Mouse (Mus musculus) small intestine, adult 2 months (tissue): Measurements from ENCODE around the gene Itprid1. TPM values are rescaled to one million over a fixed set of nuclear protein-coding genes. Genes with fewer than 3 reads are reported as not detected.

Experiments used
- H3K27ac ChIP-seq: fragments of 200-500 bp; 2 replicates; pipeline ENCODE4 v1.5.1; 2012; ENCODE audit warnings: low read depth, low read length, control low read depth, inconsistent platforms; ENCODE audit not compliant: insufficient read depth
- H3K27me3 ChIP-seq: fragments of 200-500 bp; 2 replicates; pipeline ENCODE4 v1.6.1; 2012; ENCODE audit warnings: mild to moderate bottlenecking, moderate library complexity, low read length, inconsistent platforms; ENCODE audit not compliant: control insufficient read depth, insufficient read depth
- H3K36me3 ChIP-seq: fragments of 200-500 bp; 2 replicates; pipeline ENCODE4 v1.6.1; 2012; ENCODE audit warnings: mild to moderate bottlenecking, low read length, control low read depth, inconsistent platforms; ENCODE audit not compliant: control insufficient read depth, insufficient read depth
- H3K4me1 ChIP-seq: fragments of 200-500 bp; 2 replicates; pipeline ENCODE4 v1.6.1; 2012; ENCODE audit warnings: low read length, inconsistent platforms, mixed read lengths; ENCODE audit not compliant: control insufficient read depth, insufficient read depth, insufficient read length
- H3K4me3 ChIP-seq: fragments of 200-500 bp; 2 replicates; pipeline ENCODE4 v1.5.1; 2012; ENCODE audit warnings: low read depth, mild to moderate bottlenecking, control low read depth, inconsistent platforms, low read length, moderate library complexity
- CTCF ChIP-seq: fragments of 200-500 bp; IDR thresholded peaks from 2 replicates; pipeline ENCODE4 v1.5.1; 2012; ENCODE audit warnings: low read depth, mild to moderate bottlenecking, control low read depth, inconsistent platforms, low read length, moderate library complexity, mixed read lengths; ENCODE audit not compliant: insufficient replicate concordance, insufficient read length; ENCODE audit errors: extremely low read depth
- POLR2A ChIP-seq: fragments of 200-500 bp; IDR thresholded peaks from 2 replicates; pipeline ENCODE4 v1.6.1; 2012; ENCODE audit warnings: low read depth, mild to moderate bottlenecking, control low read depth, inconsistent platforms, low read length, moderate library complexity
- WGBS: fragments of 180-500 bp; shearing (Covaris S2); methylation state at CpG from one replicate; pipeline ENCODE4 v1.1.7; 2018; 5-methylcytosine and 5-hydroxymethylcytosine counted together
- polyA plus RNA-seq: library from polyadenylated mRNA; depleted of rRNA; stranded (reverse); fragments of >200 nt; gene quantifications from 2 replicates; pipeline ENCODE4 v1.2.3, GENCODE M21; 2012

Itprid1 gene
- polyA plus RNA-seq, 1 experiment, result 0.51 TPM

DNA sequence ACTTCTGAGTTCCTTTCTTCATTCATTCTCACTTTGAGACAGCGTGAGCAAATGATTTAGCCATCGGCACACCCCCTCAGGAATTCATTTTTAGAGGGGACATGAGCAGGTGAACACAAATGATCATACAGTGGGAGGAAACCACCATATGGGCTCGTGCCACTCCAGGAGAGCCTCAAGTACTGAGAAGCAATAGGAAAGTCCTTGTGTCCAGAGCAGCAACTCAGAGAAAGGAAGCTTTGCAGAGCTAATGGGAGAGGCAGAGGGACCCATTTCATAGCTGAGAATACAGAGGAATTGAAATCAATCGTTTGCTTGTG lies 32.1 kb upstream of the Itprid1 start:
- Histone ChIP-seq H3K27me3 (no peaks in the 10 kb centered on the region), H3K4me3 (no peak overlapping the region), H3K36me3 (no peaks in the 10 kb centered on the region), H3K27ac (no peak overlapping the region), H3K4me1 (no peaks in the 10 kb centered on the region)
- TF ChIP-seq POLR2A (no peak), CTCF (no peak)
- 85% methylated on average over 4 of the region's 4 CpGs for WGBS

DNA sequence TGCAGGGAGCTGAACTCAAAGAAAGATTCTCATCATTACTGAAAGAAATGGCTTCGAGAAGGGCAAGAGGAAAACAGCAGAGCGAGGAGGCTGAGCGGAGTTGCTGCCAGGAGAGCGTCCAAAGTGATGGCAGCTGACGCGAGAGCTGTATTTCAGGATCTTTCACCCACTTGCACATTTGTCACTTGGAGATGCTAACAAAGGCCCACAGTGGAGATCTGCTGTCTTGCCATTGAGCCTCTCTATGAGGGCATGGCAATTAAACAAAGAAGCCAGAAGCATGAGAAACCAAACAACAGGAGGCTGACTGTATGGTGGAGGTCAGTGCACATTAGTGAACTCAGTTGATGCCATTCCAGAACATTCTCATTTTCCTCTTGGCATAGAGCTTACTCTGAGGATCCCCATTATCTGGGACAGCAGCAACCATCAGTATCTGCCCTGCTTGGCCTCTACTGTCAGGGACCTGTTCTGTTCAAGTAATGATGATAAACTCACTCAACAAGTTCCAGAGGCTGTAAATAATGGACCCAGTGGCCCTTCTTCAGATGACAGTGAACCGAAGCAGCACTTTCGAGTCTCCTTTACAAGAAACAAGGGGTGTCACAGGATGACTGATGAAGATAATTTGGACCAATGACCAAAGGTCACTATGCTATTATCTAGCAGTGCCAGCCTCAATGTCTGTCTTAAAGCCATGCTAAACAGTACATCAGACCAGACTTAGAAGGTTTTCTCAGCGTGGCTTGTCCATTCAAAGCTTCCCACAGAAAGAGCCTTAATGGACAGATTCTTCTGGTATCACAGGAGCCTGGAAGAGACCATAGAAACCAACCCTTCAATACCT lies 31.2 kb upstream of the Itprid1 start:
- Histone ChIP-seq H3K27ac (no peak overlapping the region), H3K27me3 (no peaks in the 10 kb centered on the region), H3K4me1 (no peaks in the 10 kb centered on the region), H3K4me3 (no peak overlapping the region), H3K36me3 (no peaks in the 10 kb centered on the region)
- TF ChIP-seq CTCF, result no peak
- no peak for TF ChIP-seq POLR2A
- 70% methylated on average over 9 of the region's 9 CpGs for WGBS

- H3K27me3 ChIP-seq, result no peaks in the 10 kb centered on the region
- no peaks in the 10 kb centered on the region for H3K36me3 ChIP-seq
- H3K4me3 ChIP-seq, result no peak overlapping the region
- H3K27ac ChIP-seq, result no peak overlapping the region
- no peaks in the 10 kb centered on the region for H3K4me1 ChIP-seq
- no peak for TF ChIP-seq CTCF
- no peak for TF ChIP-seq POLR2A
- 70% methylated on average over 2 of the region's 2 CpGs for WGBS
Measured at GRCm38 (mm10) chr6:55806537-55806936, 30.2 kb upstream of the Itprid1 start.

DNA sequence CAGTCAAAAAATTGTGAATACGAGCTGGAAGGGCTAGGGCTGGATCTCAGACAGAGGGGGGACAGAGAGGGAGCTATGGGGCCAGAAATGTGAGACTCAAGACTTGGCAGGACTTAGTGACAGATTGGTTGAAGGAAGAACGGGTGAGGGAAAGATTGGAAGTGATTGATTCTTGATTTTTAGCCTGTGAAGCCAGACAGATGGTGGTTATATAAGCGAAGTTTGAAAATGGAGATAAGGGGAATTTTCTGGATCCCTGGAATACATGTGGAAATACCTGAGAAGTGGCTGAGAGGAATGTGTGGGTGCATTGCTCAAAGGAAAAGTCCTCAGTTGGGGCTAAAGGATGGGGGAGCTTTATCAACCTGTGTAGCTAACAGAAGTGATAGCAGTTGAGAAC lies 28.0 kb upstream of the Itprid1 start:
- no peaks in the 10 kb centered on the region for H3K27me3 ChIP-seq
- no peaks in the 10 kb centered on the region for H3K4me1 ChIP-seq
- H3K27ac ChIP-seq, result no peak overlapping the region
- H3K36me3 ChIP-seq, result no peaks in the 10 kb centered on the region
- H3K4me3 ChIP-seq, result no peak overlapping the region
- 61% methylated on average over 3 of the region's 3 CpGs for WGBS
- TF ChIP-seq POLR2A (no peak), CTCF (no peak)

DNA sequence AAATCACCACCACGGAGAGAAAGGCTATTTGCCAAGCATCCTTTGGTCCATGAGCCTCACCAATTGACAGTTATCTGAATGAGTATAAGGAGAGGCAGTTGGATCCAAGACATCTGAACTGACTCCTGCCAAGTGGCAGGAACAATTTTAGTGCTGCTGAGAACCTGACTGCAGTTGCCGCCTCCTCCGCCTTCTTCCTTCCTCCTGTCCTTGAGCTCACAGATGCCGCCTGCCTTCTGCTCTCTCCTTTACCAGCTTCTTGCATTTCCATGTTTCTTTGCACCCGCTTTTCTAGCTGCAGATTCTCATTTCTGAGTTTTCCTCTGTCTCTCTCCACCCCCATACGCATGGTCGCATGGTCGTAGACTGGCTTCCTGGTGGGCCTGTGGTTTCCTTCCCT lies 25.5 kb upstream of the Itprid1 start:
- Histone ChIP-seq H3K27me3 (no peaks in the 10 kb centered on the region), H3K4me3 (no peak overlapping the region), H3K27ac (no peak overlapping the region), H3K4me1 (no peaks in the 10 kb centered on the region), H3K36me3 (no peaks in the 10 kb centered on the region)
- 70% methylated on average over 8 of the region's 8 CpGs for WGBS
- TF ChIP-seq CTCF, result no peak
- TF ChIP-seq POLR2A, result no peak

- Histone ChIP-seq H3K4me3 (no peak overlapping the region), H3K27ac (no peak overlapping the region), H3K27me3 (no peaks in the 10 kb centered on the region), H3K36me3 (no peaks in the 10 kb centered on the region), H3K4me1 (no peaks in the 10 kb centered on the region)
- WGBS, result 67% methylated on average over 1 of the region's 1 CpGs
- no peak for TF ChIP-seq CTCF
- TF ChIP-seq POLR2A, result no peak
Measured at GRCm38 (mm10) chr6:55812353-55812752, 24.3 kb upstream of the Itprid1 start.

DNA sequence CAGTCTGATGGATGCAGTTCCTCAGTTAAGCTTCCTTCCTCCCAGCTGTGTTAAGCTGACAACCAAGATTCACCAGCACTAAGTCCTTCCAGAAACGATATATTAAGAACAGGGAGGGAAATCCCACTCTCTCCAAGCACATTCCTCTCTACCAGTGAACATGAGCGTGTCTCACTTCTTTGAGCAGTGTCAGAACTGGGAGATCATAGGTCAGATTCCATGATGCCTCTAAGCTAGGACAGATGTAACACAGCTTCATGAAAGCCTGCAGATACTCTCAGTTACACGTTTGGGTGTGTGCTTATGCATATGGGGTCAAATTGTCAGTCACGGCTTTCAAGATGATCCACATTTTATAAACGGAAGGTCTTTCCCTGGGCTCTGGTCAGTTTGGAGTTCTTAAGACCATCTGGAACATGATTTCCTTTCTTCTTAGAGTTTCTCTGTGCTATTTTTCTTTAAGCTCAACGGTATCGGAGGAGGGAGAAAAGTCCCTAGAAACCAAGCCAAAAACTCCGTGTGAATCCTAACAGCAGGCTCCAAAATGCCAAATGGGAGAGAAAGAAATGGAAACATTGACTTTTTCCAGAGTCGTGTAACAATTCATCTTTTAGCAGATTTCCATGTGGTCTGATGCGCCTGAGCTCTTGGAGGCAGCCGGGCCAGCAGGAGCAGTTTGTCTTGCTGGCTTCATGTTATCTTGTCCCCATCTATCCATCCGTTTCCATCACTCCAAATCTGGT lies 22.3 kb upstream of the Itprid1 start:
- Histone ChIP-seq H3K4me1 (no peaks in the 10 kb centered on the region), H3K27ac (no peak overlapping the region), H3K36me3 (no peaks in the 10 kb centered on the region), H3K4me3 (no peak overlapping the region), H3K27me3 (no peaks in the 10 kb centered on the region)
- no peak for TF ChIP-seq POLR2A
- TF ChIP-seq CTCF, result no peak
- 61% methylated on average over 12 of the region's 12 CpGs for WGBS

DNA sequence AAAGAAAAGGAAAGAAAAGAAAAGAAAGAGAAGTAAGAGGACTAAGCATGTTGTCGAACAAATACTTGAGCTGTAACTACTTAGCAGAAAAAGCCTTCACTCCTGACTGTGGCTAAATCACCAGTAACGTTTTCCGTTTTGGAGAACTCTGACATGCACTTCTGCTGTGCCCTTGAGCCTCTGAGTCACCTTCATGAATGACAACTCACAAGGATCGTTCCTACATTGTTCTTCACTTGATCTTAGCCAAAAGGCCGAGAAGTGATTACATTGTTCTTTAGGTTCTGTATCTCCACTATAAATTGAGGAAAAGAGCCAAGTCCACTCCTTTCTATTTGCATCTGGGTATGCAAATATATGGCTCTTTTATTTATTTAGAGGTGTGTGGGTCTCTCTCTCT lies 19.8 kb upstream of the Itprid1 start:
- no peak for TF ChIP-seq POLR2A
- TF ChIP-seq CTCF, result no peak
- Histone ChIP-seq H3K4me1 (no peaks in the 10 kb centered on the region), H3K4me3 (no peak overlapping the region), H3K27me3 (no peaks in the 10 kb centered on the region), H3K36me3 (no peaks in the 10 kb centered on the region), H3K27ac (no peak overlapping the region)
- 48% methylated on average over 5 of the region's 5 CpGs for WGBS
